Mouse (Mus musculus): ENCODE measurements around the gene N4bp1.

GRCm38 (mm10) chr8:86853266-86853988 is 31.6 kb downstream of the N4bp1 start:
- no peak for TF ChIP-seq POLR2A (IDR thresholded peaks at IDR 0.05; ENCODE audit: low read depth, low read length)
- no peak for TF ChIP-seq CTCF (IDR thresholded peaks at IDR 0.05; ENCODE audit: extremely low read depth, insufficient read length, insufficient replicate concordance, low read depth, low read length)

Data from small intestine, adult 2 months (tissue).